In genomic region chr16:93144033-93144432, GRCm38 (mm10) we compare ENCODE assay signal across 15 mouse cellular contexts.
"Had no signal": no experiment of that assay in that cellular context is flagged by ENCODE, and none has a peak within 500 bp of the region (broad histone marks: within the 10 kb centered on the region; RNA-seq: fewer than 3 reads in every experiment).

No protein-coding gene starts in this region.

- ATAC-seq: intestine, embryonic 16.5 days; midbrain, embryonic 13.5 days had no signal

- H3K4me1 ChIP-seq: kidney, embryonic 15.5 days; neural tube, embryonic 12.5 days; stomach, embryonic 15.5 days had no signal

- H3K36me3 ChIP-seq: kidney, embryonic 15.5 days; limb, embryonic 15.5 days; midbrain, embryonic 13.5 days; neural tube, embryonic 12.5 days; stomach, embryonic 15.5 days had no signal

- H3K9me3 ChIP-seq: kidney, embryonic 15.5 days; limb, embryonic 15.5 days; midbrain, embryonic 13.5 days; neural tube, embryonic 12.5 days; stomach, embryonic 15.5 days had no signal

- H3K4me3 ChIP-seq: kidney, embryonic 15.5 days; limb, embryonic 15.5 days; midbrain, embryonic 13.5 days; neural tube, embryonic 12.5 days; stomach, embryonic 15.5 days had no signal

- H3K9ac ChIP-seq: kidney, embryonic 15.5 days; limb, embryonic 15.5 days; lung, embryonic 14.5 days; midbrain, embryonic 13.5 days; neural tube, embryonic 12.5 days; stomach, embryonic 15.5 days had no signal

- DNase-seq: kidney, adult 2 months; kidney, postnatal 14 days; lung, embryonic 14.5 days; lung, postnatal 10 days; lung, postnatal 4 days; right cerebral cortex, postnatal 4 days; spleen, adult 18-20 months; thymus, adult 2 months; thymus, postnatal 36 days had no signal

- H3K27me3 ChIP-seq: midbrain, embryonic 13.5 days; neural tube, embryonic 12.5 days; stomach, embryonic 15.5 days had no signal

- H3K27ac ChIP-seq: kidney, embryonic 15.5 days; limb, embryonic 15.5 days; midbrain, embryonic 13.5 days; neural tube, embryonic 12.5 days; stomach, embryonic 15.5 days had no signal

- H3K4me2 ChIP-seq: kidney, embryonic 15.5 days; limb, embryonic 15.5 days; lung, embryonic 14.5 days; midbrain, embryonic 13.5 days; neural tube, embryonic 12.5 days; stomach, embryonic 15.5 days had no signal
